Mouse (Mus musculus) CH12.LX (cell line): ENCODE results near the gene Tns3. TPM values are rescaled to one million over a fixed set of nuclear protein-coding genes. Genes with fewer than 3 reads are reported as not detected.

Experiments used
- DNase-seq: peaks from one replicate; pipeline ENCODE4 v3.0.0-alpha.2; 2013; ENCODE audit errors: extremely low read depth
- H3K27ac ChIP-seq: 2 replicates; pipeline ENCODE4 v1.5.1; 2012; ENCODE audit warnings: low read depth, mild to moderate bottlenecking, control low read depth, moderate library complexity; ENCODE audit not compliant: insufficient read depth
- H3K27me3 ChIP-seq: replicated peaks from 2 replicates; pipeline ENCODE3; 2012; ENCODE audit warnings: inconsistent platforms
- H3K36me3 ChIP-seq, 2 experiments: replicated peaks in 1 of 2; 2 replicates each; pipeline versions ENCODE3 to v1.6.1; 2012; ENCODE audit warnings: inconsistent platforms in 1 of 2, low read length in 1 of 2, mild to moderate bottlenecking in 1 of 2, mixed read lengths in 1 of 2, moderate library complexity in 1 of 2; ENCODE audit not compliant: control insufficient read depth in 1 of 2, insufficient read depth in 1 of 2
- H3K4me1 ChIP-seq, 2 experiments: 2 replicates each; pipeline ENCODE4 v1.6.1; 2012; ENCODE audit warnings: inconsistent platforms in 1 of 2, moderate library complexity in 1 of 2; ENCODE audit not compliant: insufficient read depth in 2 of 2, control insufficient read depth in 1 of 2
- H3K4me2 ChIP-seq: 2 replicates; pipeline ENCODE4 v1.6.1; 2012; ENCODE audit warnings: low read depth, mild to moderate bottlenecking, control low read depth; ENCODE audit not compliant: poor library complexity, insufficient read depth, severe bottlenecking
- H3K4me3 ChIP-seq, 3 experiments: fragments of 150-350 bp in 1 of 3; sonication (generic) in 1 of 3; replicated peaks in 1 of 3; 2 replicates each; pipeline versions ENCODE3 to v1.5.1; 2011 to 2012; ENCODE audit warnings: low read depth in 2 of 3, low read length in 2 of 3, mild to moderate bottlenecking in 2 of 3, moderate library complexity in 2 of 3, control low read depth in 1 of 3, improper control_type of control experiment in 1 of 3, inconsistent platforms in 1 of 3, mixed read lengths in 1 of 3; ENCODE audit not compliant: poor library complexity in 1 of 3
- H3K79me2 ChIP-seq: replicated peaks from 2 replicates; pipeline ENCODE4 v1.6.1; 2012; ENCODE audit warnings: mild to moderate bottlenecking, moderate library complexity; ENCODE audit not compliant: control insufficient read depth, poor library complexity, insufficient read depth, severe bottlenecking; ENCODE audit errors: extremely low read depth
- H3K9ac ChIP-seq: 2 replicates; pipeline ENCODE4 v1.6.1; 2012; ENCODE audit warnings: low read depth, mild to moderate bottlenecking, control low read depth, moderate library complexity; ENCODE audit not compliant: insufficient read depth
- H3K9me3 ChIP-seq: replicated peaks from 2 replicates; pipeline ENCODE3; 2012; ENCODE audit warnings: low read length, inconsistent platforms, mixed read lengths
- CHD1 ChIP-seq: IDR thresholded peaks from 2 replicates; pipeline ENCODE4 v1.6.1; 2012; ENCODE audit warnings: low read depth, low read length, improper control_type of control experiment, inconsistent platforms
- CHD2 ChIP-seq: IDR thresholded peaks from 2 replicates; pipeline ENCODE4 v1.6.1; 2011; ENCODE audit warnings: low read length, improper control_type of control experiment
- ELF1 ChIP-seq: IDR thresholded peaks from 2 replicates; pipeline ENCODE4 v1.6.1; 2014; ENCODE audit warnings: low read depth, mild to moderate bottlenecking, inconsistent platforms, low read length, improper control_type of control experiment
- IRF4 ChIP-seq: IDR thresholded peaks from 2 replicates; pipeline ENCODE4 v1.6.1; 2014; ENCODE audit warnings: low read depth, mild to moderate bottlenecking, inconsistent platforms, low read length, improper control_type of control experiment
- JUND ChIP-seq: conservative IDR thresholded peaks from 2 replicates; pipeline ENCODE4 v1.6.1; 2011; ENCODE audit warnings: low read depth, low read length, improper control_type of control experiment
- KAT2A ChIP-seq: IDR thresholded peaks from 2 replicates; pipeline ENCODE4 v1.6.1; 2012; ENCODE audit warnings: low read length, improper control_type of control experiment, inconsistent platforms; ENCODE audit not compliant: insufficient replicate concordance
- MAX ChIP-seq: IDR thresholded peaks from 2 replicates; pipeline ENCODE4 v1.6.1; 2011; ENCODE audit warnings: low read length, improper control_type of control experiment
- MAZ ChIP-seq: IDR thresholded peaks from 2 replicates; pipeline ENCODE4 v1.6.1; 2012; ENCODE audit warnings: low read depth, mild to moderate bottlenecking, inconsistent platforms, low read length, improper control_type of control experiment, moderate library complexity
- MXI1 ChIP-seq: IDR thresholded peaks from 2 replicates; pipeline ENCODE4 v1.6.1; 2011; ENCODE audit warnings: mild to moderate bottlenecking, low read depth, low read length, improper control_type of control experiment
- MYC ChIP-seq: IDR thresholded peaks from 2 replicates; pipeline ENCODE4 v1.6.1; 2011; ENCODE audit warnings: low read depth, mild to moderate bottlenecking, improper control_type of control experiment, low read length
- PAX5 ChIP-seq: IDR thresholded peaks from 2 replicates; pipeline ENCODE4 v1.6.1; 2012; ENCODE audit warnings: low read length, inconsistent platforms, mixed read lengths
- POLR2AphosphoS2 ChIP-seq: IDR thresholded peaks from 2 replicates; pipeline ENCODE4 v1.6.1; 2011; ENCODE audit warnings: low read depth, low read length, improper control_type of control experiment
- RCOR1 ChIP-seq: conservative IDR thresholded peaks from 2 replicates; pipeline ENCODE4 v1.6.1; 2012; ENCODE audit warnings: low read depth, mild to moderate bottlenecking, inconsistent platforms, low read length, improper control_type of control experiment
- SIN3A ChIP-seq: IDR thresholded peaks from 2 replicates; pipeline ENCODE4 v1.6.1; 2012; ENCODE audit warnings: low read length, improper control_type of control experiment, inconsistent platforms
- TBP ChIP-seq: conservative IDR thresholded peaks from 2 replicates; pipeline ENCODE4 v1.6.1; 2011; ENCODE audit warnings: low read depth, low read length, improper control_type of control experiment
- USF1 ChIP-seq: IDR thresholded peaks from 2 replicates; pipeline ENCODE4 v1.6.1; 2014; ENCODE audit warnings: low read depth, mild to moderate bottlenecking, inconsistent platforms, low read length, improper control_type of control experiment
- ZKSCAN1 ChIP-seq: IDR thresholded peaks from 2 replicates; pipeline ENCODE4 v1.6.1; 2012; ENCODE audit warnings: low read depth, inconsistent platforms, low read length, improper control_type of control experiment, borderline replicate concordance
- ZMIZ1 ChIP-seq: IDR thresholded peaks from 2 replicates; pipeline ENCODE4 v1.6.1; 2012; ENCODE audit warnings: low read depth, mild to moderate bottlenecking, inconsistent platforms, low read length, improper control_type of control experiment
- ZNF384 ChIP-seq: IDR thresholded peaks from 2 replicates; pipeline ENCODE4 v1.6.1; 2012; ENCODE audit warnings: low read depth, low read length, improper control_type of control experiment, inconsistent platforms
- dilution Hi-C: fragments of 300-500 bp; cut with MboI; formaldehyde crosslinking; loops from 2 replicates; pipeline ENCODE4 v1.14.3; 2020; ENCODE audit warnings: low sequenced_read_pairs; ENCODE audit not compliant: extremely low pct_unique_long_range_greater_than_20kb, extremely low pct_ligation_motif_present
- in situ Hi-C: fragments of 300-500 bp; cut with MboI; formaldehyde crosslinking; loops from 3 replicates; pipeline ENCODE4 v1.14.3; 2019; ENCODE audit warnings: low sequenced_read_pairs, low pct_ligation_motif_present, low pct_unique_long_range_greater_than_20kb, mixed read lengths
- polyA plus RNA-seq: library from polyadenylated mRNA; unstranded; fragments of >175 nt; gene quantifications from 2 replicates; pipeline ENCODE4 v1.2.1, GENCODE M21; 2012; ENCODE audit warnings: low read depth; ENCODE audit not compliant: insufficient read length
- total RNA-seq, 2 experiments: library from RNA; depleted of rRNA; stranded (reverse); fragments of 300-350 nt in 1 of 2; fragments of >200 nt in 1 of 2; gene quantifications; 2 replicates each; pipeline ENCODE4 v1.2.3; 2012 to 2014

The Tns3 gene
- total and polyA plus RNA-seq, 3 experiments = 0.03 to 1.3 (median 0.33) TPM

- H3K27ac ChIP-seq = no peak overlapping the region
Observed at GRCm38 (mm10) chr11:8629862-8630390, 34.4 kb downstream of the Tns3 start.

GRCm38 (mm10) chr11:8629326-8629725, 35.0 kb downstream of the Tns3 start:
- H3K4me2 ChIP-seq = peak overlapping the region; percentile 76
- H3K79me2 ChIP-seq = no peaks in the 10 kb centered on the region
- no peak overlapping the region for H3K9ac ChIP-seq
- in situ Hi-C loops = no loop called here
- H3K36me3 ChIP-seq = no peaks in the 10 kb centered on the region
- peaks cover 3 to 19% of the 10 kb centered on the region in 2 experiments; a peak in 3 of 4 replicates for H3K4me1 ChIP-seq
- dilution Hi-C loops = no loop called here
- no peak for DNase-seq
- no peaks in the 10 kb centered on the region for H3K27me3 ChIP-seq
- no peak overlapping the region for H3K27ac ChIP-seq
- H3K4me3 ChIP-seq = no peak overlapping the region
- no peaks in the 10 kb centered on the region for H3K9me3 ChIP-seq
- TF ChIP-seq CHD1 (no peak), ELF1 (no peak), CHD2 (no peak), KAT2A (no peak), MYC (no peak), PAX5 (no peak), TBP (no peak), ZKSCAN1 (no peak), JUND (no peak), MAZ (no peak), SIN3A (no peak), USF1 (no peak), IRF4 (no peak), MXI1 (no peak), POLR2AphosphoS2 (no peak), ZMIZ1 (no peak), MAX (no peak), RCOR1 (no peak)

More at GRCm38 (mm10) chr11:8629862-8630390, 34.4 kb downstream of the Tns3 start:
- dilution Hi-C loops = no loop called here
- no peaks in the 10 kb centered on the region for H3K79me2 ChIP-seq
- no peak overlapping the region for H3K4me3 ChIP-seq
- in situ Hi-C loops = no loop called here
- no peak overlapping the region for H3K4me2 ChIP-seq
- H3K9me3 ChIP-seq = no peaks in the 10 kb centered on the region
- no peaks in the 10 kb centered on the region for H3K27me3 ChIP-seq
- no peak for TF ChIP-seq RCOR1
- TF ChIP-seq ZNF384 = no peak
- H3K9ac ChIP-seq = no peak overlapping the region
- no peak for DNase-seq
- H3K4me1 ChIP-seq = peaks cover 7 to 25% of the 10 kb centered on the region in 2 experiments; a peak in 3 of 4 replicates
- H3K36me3 ChIP-seq = no peaks in the 10 kb centered on the region
